Mouse (Mus musculus): ENCODE results near the gene Lypla2. TPM values are rescaled to one million over a fixed set of nuclear protein-coding genes. Genes with fewer than 3 reads are reported as not detected.

Lypla2 gene
- polyA plus RNA-seq, 1 experiment from 2014 or later, result 161 TPM

Other genes starting within 250 kb of the Lypla2 start
- gene Il22ra1, start 244.5 kb downstream of the Lypla2 start, polyA plus RNA-seq (2014; fragmentation: Nextera tagmentation; extraction: Ambion mirVana), result not detected in 2 replicates
- 0.62 and 0.93 TPM in 2 replicates for gene Myom3, start 212.9 kb downstream of the Lypla2 start, polyA plus RNA-seq (2014; fragmentation: Nextera tagmentation; extraction: Ambion mirVana)
- 349 and 359 TPM in 2 replicates for gene Srsf10, start 116.9 kb downstream of the Lypla2 start, polyA plus RNA-seq (2014; fragmentation: Nextera tagmentation; extraction: Ambion mirVana)
- gene Pnrc2, start 98.8 kb downstream of the Lypla2 start, polyA plus RNA-seq (2014; fragmentation: Nextera tagmentation; extraction: Ambion mirVana), result 196 and 201 TPM in 2 replicates
- 0.38 and 1.0 TPM in 2 replicates for gene Cnr2, start 77.2 kb downstream of the Lypla2 start, polyA plus RNA-seq (2014; fragmentation: Nextera tagmentation; extraction: Ambion mirVana)
- 47.2 and 60.6 TPM in 2 replicates for gene Fuca1, start 51.9 kb downstream of the Lypla2 start, polyA plus RNA-seq (2014; fragmentation: Nextera tagmentation; extraction: Ambion mirVana)
- gene Hmgcl, start 26.2 kb downstream of the Lypla2 start, polyA plus RNA-seq (2014; fragmentation: Nextera tagmentation; extraction: Ambion mirVana), result 62.3 and 62.7 TPM in 2 replicates
- 34.2 and 36.4 TPM in 2 replicates for gene Gale, start 8.9 kb downstream of the Lypla2 start, polyA plus RNA-seq (2014; fragmentation: Nextera tagmentation; extraction: Ambion mirVana)
- 60.0 and 60.6 TPM in 2 replicates for gene Pithd1, start 14.6 kb upstream of the Lypla2 start, polyA plus RNA-seq (2014; fragmentation: Nextera tagmentation; extraction: Ambion mirVana)
- gene Eloa, start 49.1 kb upstream of the Lypla2 start, polyA plus RNA-seq (2014; fragmentation: Nextera tagmentation; extraction: Ambion mirVana), result 44.3 and 45.2 TPM in 2 replicates
- 410 and 416 TPM in 2 replicates for gene Rpl11, start 80.8 kb upstream of the Lypla2 start, polyA plus RNA-seq (2014; fragmentation: Nextera tagmentation; extraction: Ambion mirVana)
- 440 and 470 TPM in 2 replicates for gene Id3, start 170.9 kb upstream of the Lypla2 start, polyA plus RNA-seq (2014; fragmentation: Nextera tagmentation; extraction: Ambion mirVana)
- 7.2 and 7.6 TPM in 2 replicates for gene E2f2, start 199.8 kb upstream of the Lypla2 start, polyA plus RNA-seq (2014; fragmentation: Nextera tagmentation; extraction: Ambion mirVana)
- 6.9 and 7.5 TPM in 2 replicates for gene Asap3, start 233.7 kb upstream of the Lypla2 start, polyA plus RNA-seq (2014; fragmentation: Nextera tagmentation; extraction: Ambion mirVana)

Measured in neural tube, embryonic 11.5 days (tissue).